Mouse (Mus musculus): ENCODE results near the gene Maml2. TPM values are rescaled to one million over a fixed set of nuclear protein-coding genes. Genes with fewer than 3 reads are reported as not detected.

The Maml2 gene
- polyA plus RNA-seq, 1 experiment, result 1.5 TPM

GRCm38 (mm10) chr9:13507822-13508188 lies 210.0 kb downstream of the Maml2 start:
- no peak overlapping the region for H3ac ChIP-seq (ENCODE audit: control insufficient read depth, insufficient read length, low read depth)
- no peaks in the 10 kb centered on the region for H3K27me3 ChIP-seq (ENCODE audit: control insufficient read depth, insufficient read depth, insufficient read length)
- no peak overlapping the region for H3K4me3 ChIP-seq (ENCODE audit: insufficient read depth, poor library complexity, severe bottlenecking)
- no peaks in the 10 kb centered on the region for H3K79me3 ChIP-seq (ENCODE audit: low read depth)
- no peak for TF ChIP-seq MYOG (IDR thresholded peaks at IDR 0.05; ENCODE audit: control insufficient read depth, extremely low read depth, insufficient read length)
- TF ChIP-seq CTCF (IDR thresholded peaks at IDR 0.05; ENCODE audit: control insufficient read depth, insufficient read depth, insufficient read length), result no peak
- TF ChIP-seq FOSL1 (IDR thresholded peaks at IDR 0.05; ENCODE audit: insufficient read depth, low read length, poor library complexity, severe bottlenecking), result no peak
- no peak for TF ChIP-seq MYOD1 (IDR thresholded peaks at IDR 0.05; ENCODE audit: control insufficient read depth, insufficient read length, low read depth)
- no peak for TF ChIP-seq MAX (IDR thresholded peaks at IDR 0.05)
- no peaks in the 10 kb centered on the region for H3K79me2 ChIP-seq (ENCODE audit: control insufficient read depth, insufficient read depth)
- H3K36me3 ChIP-seq (ENCODE audit: control insufficient read depth, insufficient read depth), result no peaks in the 10 kb centered on the region

DNA sequence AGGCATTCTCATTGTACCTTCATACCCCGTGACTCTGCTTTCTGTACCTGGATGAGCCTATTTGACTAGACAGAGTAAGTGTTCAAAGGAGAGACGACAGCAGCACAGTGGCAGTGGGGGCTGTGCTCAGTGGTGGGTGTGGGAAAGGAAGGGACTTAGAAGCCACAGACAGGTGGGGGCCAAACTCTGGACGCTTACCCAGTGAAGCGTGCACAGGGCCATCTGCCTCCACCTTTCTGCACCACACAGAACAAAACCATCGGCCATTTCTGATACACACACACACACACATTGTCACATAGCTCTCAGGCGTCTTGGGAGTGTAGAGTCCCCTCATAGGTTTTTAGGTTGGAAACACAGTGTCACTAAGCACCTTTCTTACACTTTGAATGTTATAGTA lies 212.0 kb downstream of the Maml2 start:
- TF ChIP-seq MYOD1 (IDR thresholded peaks at IDR 0.05; ENCODE audit: control insufficient read depth, insufficient read length, low read depth), result no peak
- no peak for TF ChIP-seq FOSL1 (IDR thresholded peaks at IDR 0.05; ENCODE audit: insufficient read depth, low read length, poor library complexity, severe bottlenecking)
- no peak for TF ChIP-seq USF1 (IDR thresholded peaks at IDR 0.05; ENCODE audit: low read depth)
- TF ChIP-seq CTCF (IDR thresholded peaks at IDR 0.05; ENCODE audit: control insufficient read depth, insufficient read depth, insufficient read length), result no peak
- no peak for TF ChIP-seq MAX (IDR thresholded peaks at IDR 0.05)
- no peak for TF ChIP-seq CEBPB (IDR thresholded peaks at IDR 0.05; ENCODE audit: low read depth)
- no peak for TF ChIP-seq MYOG (IDR thresholded peaks at IDR 0.05; ENCODE audit: control insufficient read depth, extremely low read depth, insufficient read length)
- H3K36me3 ChIP-seq (ENCODE audit: control insufficient read depth, insufficient read depth), result no peaks in the 10 kb centered on the region
- H3K79me2 ChIP-seq (ENCODE audit: control insufficient read depth, insufficient read depth), result no peaks in the 10 kb centered on the region
- no peak overlapping the region for H3ac ChIP-seq (ENCODE audit: control insufficient read depth, insufficient read length, low read depth)
- no peaks in the 10 kb centered on the region for H3K79me3 ChIP-seq (ENCODE audit: low read depth)
- H3K4me3 ChIP-seq (ENCODE audit: insufficient read depth, poor library complexity, severe bottlenecking), result no peak overlapping the region
- no peaks in the 10 kb centered on the region for H3K27me3 ChIP-seq (ENCODE audit: control insufficient read depth, insufficient read depth, insufficient read length)

GRCm38 (mm10) chr9:13510621-13511369 lies 213.0 kb downstream of the Maml2 start:
- TF ChIP-seq CTCF (IDR thresholded peaks at IDR 0.05; ENCODE audit: control insufficient read depth, insufficient read depth, insufficient read length), result no peak
- TF ChIP-seq USF1 (IDR thresholded peaks at IDR 0.05; ENCODE audit: low read depth), result no peak
- no peak for TF ChIP-seq MAX (IDR thresholded peaks at IDR 0.05)
- no peak for TF ChIP-seq CEBPB (IDR thresholded peaks at IDR 0.05; ENCODE audit: low read depth)
- no peak for TF ChIP-seq MYOG (IDR thresholded peaks at IDR 0.05; ENCODE audit: control insufficient read depth, extremely low read depth, insufficient read length)
- no peak for TF ChIP-seq MYOD1 (IDR thresholded peaks at IDR 0.05; ENCODE audit: control insufficient read depth, insufficient read length, low read depth)
- TF ChIP-seq FOSL1 (IDR thresholded peaks at IDR 0.05; ENCODE audit: insufficient read depth, low read length, poor library complexity, severe bottlenecking), result no peak
- no peaks in the 10 kb centered on the region for H3K36me3 ChIP-seq (ENCODE audit: control insufficient read depth, insufficient read depth)
- H3K4me3 ChIP-seq (ENCODE audit: insufficient read depth, poor library complexity, severe bottlenecking), result no peak overlapping the region

DNA sequence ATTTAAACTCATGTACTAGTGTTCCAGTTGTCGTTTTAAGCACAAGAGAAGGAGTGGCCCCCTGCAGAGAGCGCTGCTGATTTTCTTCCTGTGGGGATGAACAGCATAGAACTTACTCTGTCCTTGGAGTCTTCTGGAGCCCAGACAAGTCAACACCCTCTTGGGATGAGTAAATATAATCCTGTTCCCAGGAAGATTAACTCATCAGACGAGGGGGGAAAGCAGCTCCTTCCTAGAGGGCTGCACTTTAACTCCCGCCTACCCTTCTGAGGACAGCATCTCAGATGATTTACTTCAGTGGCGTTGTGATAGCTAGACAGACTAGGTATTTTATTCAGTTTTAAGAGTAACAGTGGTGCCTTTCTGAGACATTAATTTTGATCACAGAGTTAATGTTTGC lies 215.4 kb downstream of the Maml2 start:
- H3K4me3 ChIP-seq (ENCODE audit: insufficient read depth, poor library complexity, severe bottlenecking), result no peak overlapping the region
- H3ac ChIP-seq (ENCODE audit: control insufficient read depth, insufficient read length, low read depth), result no peak overlapping the region
- no peak for TF ChIP-seq CTCF (IDR thresholded peaks at IDR 0.05; ENCODE audit: control insufficient read depth, insufficient read depth, insufficient read length)
- TF ChIP-seq USF1 (IDR thresholded peaks at IDR 0.05; ENCODE audit: low read depth), result no peak
- no peak for TF ChIP-seq MYOG (IDR thresholded peaks at IDR 0.05; ENCODE audit: control insufficient read depth, extremely low read depth, insufficient read length)
- no peak for TF ChIP-seq MYOD1 (IDR thresholded peaks at IDR 0.05; ENCODE audit: control insufficient read depth, insufficient read length, low read depth)
- no peak for TF ChIP-seq CEBPB (IDR thresholded peaks at IDR 0.05; ENCODE audit: low read depth)
- TF ChIP-seq FOSL1 (IDR thresholded peaks at IDR 0.05; ENCODE audit: insufficient read depth, low read length, poor library complexity, severe bottlenecking), result no peak
- no peak for TF ChIP-seq MAX (IDR thresholded peaks at IDR 0.05)
- no peaks in the 10 kb centered on the region for H3K79me3 ChIP-seq (ENCODE audit: low read depth)
- H3K36me3 ChIP-seq (ENCODE audit: control insufficient read depth, insufficient read depth), result no peaks in the 10 kb centered on the region
- no peaks in the 10 kb centered on the region for H3K79me2 ChIP-seq (ENCODE audit: control insufficient read depth, insufficient read depth)
- no peaks in the 10 kb centered on the region for H3K27me3 ChIP-seq (ENCODE audit: control insufficient read depth, insufficient read depth, insufficient read length)

More at GRCm38 (mm10) chr9:13510621-13511369, 213.0 kb downstream of the Maml2 start:
- Histone ChIP-seq H3ac (ENCODE audit: control insufficient read depth, insufficient read length, low read depth) (no peak overlapping the region), H3K79me3 (ENCODE audit: low read depth) (no peaks in the 10 kb centered on the region), H3K27me3 (ENCODE audit: control insufficient read depth, insufficient read depth, insufficient read length) (no peaks in the 10 kb centered on the region), H3K79me2 (ENCODE audit: control insufficient read depth, insufficient read depth) (no peaks in the 10 kb centered on the region)

GRCm38 (mm10) chr9:13514435-13514834 lies 216.7 kb downstream of the Maml2 start:
- Histone ChIP-seq H3K27me3 (ENCODE audit: control insufficient read depth, insufficient read depth, insufficient read length) (no peaks in the 10 kb centered on the region), H3ac (ENCODE audit: control insufficient read depth, insufficient read length, low read depth) (no peak overlapping the region), H3K4me3 (ENCODE audit: insufficient read depth, poor library complexity, severe bottlenecking) (no peak overlapping the region), H3K79me3 (ENCODE audit: low read depth) (no peaks in the 10 kb centered on the region), H3K79me2 (ENCODE audit: control insufficient read depth, insufficient read depth) (no peaks in the 10 kb centered on the region), H3K36me3 (ENCODE audit: control insufficient read depth, insufficient read depth) (no peaks in the 10 kb centered on the region)
- no peak for TF ChIP-seq FOSL1 (IDR thresholded peaks at IDR 0.05; ENCODE audit: insufficient read depth, low read length, poor library complexity, severe bottlenecking)
- TF ChIP-seq MAX (IDR thresholded peaks at IDR 0.05), result no peak
- no peak for TF ChIP-seq MYOD1 (IDR thresholded peaks at IDR 0.05; ENCODE audit: control insufficient read depth, insufficient read length, low read depth)
- TF ChIP-seq USF1 (IDR thresholded peaks at IDR 0.05; ENCODE audit: low read depth), result no peak
- TF ChIP-seq CTCF (IDR thresholded peaks at IDR 0.05; ENCODE audit: control insufficient read depth, insufficient read depth, insufficient read length), result no peak
- TF ChIP-seq MYOG (IDR thresholded peaks at IDR 0.05; ENCODE audit: control insufficient read depth, extremely low read depth, insufficient read length), result no peak

All from C2C12 (cell line).